Mouse (Mus musculus) MEL (cell line): ENCODE data around the gene Krt90.
A peak's percentile ranks its signal among the peaks of the same experiment; 100 is the strongest.

Source experiments
- CTCF ChIP-seq, 3 experiments: IDR thresholded peaks in 2 of 3; conservative IDR thresholded peaks in 1 of 3; 2 replicates each; pipeline ENCODE4 v1.5.1; 2011 to 2012; ENCODE audit warnings: low read length in 3 of 3, low read depth in 2 of 3, mild to moderate bottlenecking in 2 of 3, improper control_type of control experiment in 1 of 3, inconsistent platforms in 1 of 3, mixed read lengths in 1 of 3, moderate library complexity in 1 of 3; ENCODE audit not compliant: control insufficient read depth in 1 of 3, insufficient read depth in 1 of 3, poor library complexity in 1 of 3, severe bottlenecking in 1 of 3
- EP300 ChIP-seq, 2 experiments: IDR thresholded peaks; 2 replicates each; pipeline ENCODE4 v1.6.1; 2011; ENCODE audit warnings: improper control_type of control experiment in 2 of 2, low read length in 2 of 2, low read depth in 1 of 2, mild to moderate bottlenecking in 1 of 2
- GATA1 ChIP-seq: IDR thresholded peaks from 2 replicates; pipeline ENCODE4 v1.6.1; 2011; ENCODE audit warnings: low read depth, low read length, improper control_type of control experiment
- MAX ChIP-seq: IDR thresholded peaks from 2 replicates; pipeline ENCODE4 v1.6.1; 2011; ENCODE audit warnings: low read length, improper control_type of control experiment
- MEF2A ChIP-seq: IDR thresholded peaks from 2 replicates; pipeline ENCODE4 v1.6.1; 2014; ENCODE audit warnings: low read depth, mild to moderate bottlenecking, inconsistent platforms, low read length, improper control_type of control experiment; ENCODE audit not compliant: poor library complexity, insufficient replicate concordance, severe bottlenecking; ENCODE audit errors: extremely low read depth
- NRF1 ChIP-seq: IDR thresholded peaks from 2 replicates; pipeline ENCODE4 v1.6.1; 2014; ENCODE audit warnings: low read depth, mild to moderate bottlenecking, inconsistent platforms, low read length, improper control_type of control experiment, moderate library complexity; ENCODE audit not compliant: poor library complexity, insufficient read depth, severe bottlenecking
- POLR2A ChIP-seq, 2 experiments: IDR thresholded peaks; 2 replicates each; pipeline ENCODE4 v1.6.1; 2011 to 2012; ENCODE audit warnings: low read length in 2 of 2, mild to moderate bottlenecking in 2 of 2, control low read depth in 1 of 2, improper control_type of control experiment in 1 of 2, low read depth in 1 of 2, moderate library complexity in 1 of 2; ENCODE audit not compliant: control insufficient read depth in 1 of 2, insufficient read depth in 1 of 2, poor library complexity in 1 of 2
- TCF12 ChIP-seq: IDR thresholded peaks from 2 replicates; pipeline ENCODE4 v1.6.1; 2014; ENCODE audit warnings: low read depth, mild to moderate bottlenecking, inconsistent platforms, low read length, improper control_type of control experiment, moderate library complexity
- USF1 ChIP-seq: IDR thresholded peaks from 2 replicates; pipeline ENCODE4 v1.6.1; 2014; ENCODE audit warnings: low read depth, mild to moderate bottlenecking, inconsistent platforms, low read length, improper control_type of control experiment, moderate library complexity
- ZC3H11A ChIP-seq: IDR thresholded peaks from 2 replicates; pipeline ENCODE4 v1.6.1; 2012; ENCODE audit warnings: low read depth, mild to moderate bottlenecking, inconsistent platforms, low read length, improper control_type of control experiment
- ZMIZ1 ChIP-seq: IDR thresholded peaks from 2 replicates; pipeline ENCODE4 v1.6.1; 2012; ENCODE audit warnings: low read depth, mild to moderate bottlenecking, inconsistent platforms, low read length, improper control_type of control experiment, moderate library complexity

DNA sequence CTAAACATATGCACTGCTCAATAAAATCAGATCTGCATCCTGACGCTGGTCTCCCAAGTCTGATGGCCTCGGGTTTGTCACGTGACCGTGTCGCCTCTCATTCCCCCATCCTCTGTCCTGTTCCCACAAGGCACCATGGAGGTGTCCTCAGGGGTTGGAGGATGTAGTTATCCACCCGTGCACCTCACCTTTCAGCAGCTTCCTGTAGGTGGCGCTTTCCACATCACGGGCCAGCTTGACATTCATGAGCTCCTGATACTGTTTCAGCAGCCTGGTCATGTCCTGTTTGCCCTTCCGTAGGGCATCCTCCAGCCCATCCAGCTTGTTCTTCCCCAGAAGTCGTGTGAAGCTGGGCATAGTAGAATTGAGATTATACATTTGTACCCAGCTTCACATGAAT is 25.5 kb upstream of the Krt90 start:
- TF ChIP-seq EP300 (IDR thresholded peaks at IDR 0.05; ENCODE audit: low read depth in 1 of 2, low read length in 2 of 2) (no peak), USF1 (no peak), MAX (no peak), TCF12 (no peak), ZC3H11A (no peak), CTCF (IDR thresholded peaks at IDR 0.05 in 2 of 3, conservative IDR thresholded peaks at IDR 0.05 in 1 of 3; ENCODE audit: control insufficient read depth in 1 of 3, insufficient read depth in 1 of 3, low read depth in 2 of 3, low read length in 3 of 3, poor library complexity in 1 of 3, severe bottlenecking in 1 of 3) (peak; percentile 23 to 55 (median 45)), MEF2A (no peak), POLR2A (IDR thresholded peaks at IDR 0.05; ENCODE audit: control insufficient read depth in 1 of 2, insufficient read depth in 1 of 2, low read depth in 1 of 2, low read length in 2 of 2, poor library complexity in 1 of 2) (no peak), GATA1 (no peak), ZMIZ1 (no peak), NRF1 (no peak)
